Mouse (Mus musculus) midbrain, embryonic 12.5 days (tissue): ENCODE measurements at regions not wholly inside any gene's neighbourhood (a gene's known extent, or its start where the extent isn't known, plus 50 kb on each side); places are given as distances from the start of the nearest gene placed in this dataset.
A peak's percentile ranks its signal among the peaks of the same experiment; 100 is the strongest.
"Not testable (repeated sequence)": the region's sequence is repeated elsewhere in the genome, so short reads cannot be mapped to it uniquely, and the experiment has no call there.

Source experiments
- ATAC-seq: fragments of 200-750 bp; cut with Nextera tagmentation; 2 replicates; pipeline ENCODE4 v1.8.0; 2017; ENCODE audit warnings: low read depth, moderate TSS enrichment, moderate library complexity; ENCODE audit not compliant: low FRiP score
- H3K27ac ChIP-seq: fragments of 300-500 bp; sonication (generic); replicated peaks from 2 replicates; pipeline ENCODE4 v1.5.1; 2016; ENCODE audit warnings: mild to moderate bottlenecking
- H3K27me3 ChIP-seq: fragments of 300-500 bp; sonication (generic); 2 replicates; pipeline ENCODE4 v1.6.1; 2016; ENCODE audit warnings: mild to moderate bottlenecking
- H3K36me3 ChIP-seq: fragments of 300-500 bp; sonication (generic); 2 replicates; pipeline ENCODE4 v1.6.1; 2016
- H3K4me1 ChIP-seq: fragments of 300-500 bp; sonication (generic); 2 replicates; pipeline ENCODE4 v1.6.1; 2016
- H3K4me2 ChIP-seq: fragments of 300-500 bp; sonication (generic); replicated peaks from 2 replicates; pipeline ENCODE4 v1.6.1; 2016; ENCODE audit warnings: mild to moderate bottlenecking, moderate library complexity
- H3K4me3 ChIP-seq: fragments of 300-500 bp; sonication (generic); 2 replicates; pipeline ENCODE4 v1.5.1; 2016; ENCODE audit warnings: mild to moderate bottlenecking
- H3K9ac ChIP-seq: fragments of 300-500 bp; sonication (generic); replicated peaks from 2 replicates; pipeline ENCODE4 v1.6.1; 2016; ENCODE audit warnings: mild to moderate bottlenecking, moderate library complexity
- H3K9me3 ChIP-seq: fragments of 300-500 bp; sonication (generic); 2 replicates; pipeline ENCODE4 v1.6.1; 2016; ENCODE audit warnings: mild to moderate bottlenecking
- WGBS: fragments of 180-500 bp; shearing (Covaris S2); methylation state at CpG from one replicate; pipeline ENCODE4 v1.1.7; 2016; 5-methylcytosine and 5-hydroxymethylcytosine counted together

DNA sequence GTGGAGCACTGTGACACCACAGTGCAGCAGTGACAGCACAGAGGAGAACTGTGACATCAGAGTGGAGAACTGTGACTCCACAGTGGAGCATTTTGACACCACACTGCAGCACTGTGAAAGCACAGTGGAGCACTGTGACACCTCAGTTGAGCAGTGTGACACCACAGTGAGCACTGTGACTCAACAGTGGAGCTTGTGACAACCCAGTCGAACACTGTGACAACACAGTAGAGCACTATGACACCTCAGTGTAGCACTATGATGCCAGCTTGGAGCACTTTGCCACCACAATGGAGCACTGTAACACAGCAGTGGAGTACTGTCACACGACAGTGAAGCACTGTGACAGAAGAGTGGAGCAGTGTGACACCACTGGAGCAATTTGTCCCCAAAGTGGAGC lies 79.7 kb upstream of the Scaf8 start:
- no peaks in the 10 kb centered on the region for H3K27me3 ChIP-seq
- peaks cover 41% of the 10 kb centered on the region for H3K9me3 ChIP-seq
- 64% methylated on average over 2 of the region's 2 CpGs for WGBS
- no peak overlapping the region for H3K4me3 ChIP-seq
- H3K4me2 ChIP-seq: no peak overlapping the region
- H3K4me1 ChIP-seq: no peaks in the 10 kb centered on the region
- no peak overlapping the region for H3K27ac ChIP-seq
- ATAC-seq: no peak
- no peaks in the 10 kb centered on the region for H3K36me3 ChIP-seq
- H3K9ac ChIP-seq: no peak overlapping the region

DNA sequence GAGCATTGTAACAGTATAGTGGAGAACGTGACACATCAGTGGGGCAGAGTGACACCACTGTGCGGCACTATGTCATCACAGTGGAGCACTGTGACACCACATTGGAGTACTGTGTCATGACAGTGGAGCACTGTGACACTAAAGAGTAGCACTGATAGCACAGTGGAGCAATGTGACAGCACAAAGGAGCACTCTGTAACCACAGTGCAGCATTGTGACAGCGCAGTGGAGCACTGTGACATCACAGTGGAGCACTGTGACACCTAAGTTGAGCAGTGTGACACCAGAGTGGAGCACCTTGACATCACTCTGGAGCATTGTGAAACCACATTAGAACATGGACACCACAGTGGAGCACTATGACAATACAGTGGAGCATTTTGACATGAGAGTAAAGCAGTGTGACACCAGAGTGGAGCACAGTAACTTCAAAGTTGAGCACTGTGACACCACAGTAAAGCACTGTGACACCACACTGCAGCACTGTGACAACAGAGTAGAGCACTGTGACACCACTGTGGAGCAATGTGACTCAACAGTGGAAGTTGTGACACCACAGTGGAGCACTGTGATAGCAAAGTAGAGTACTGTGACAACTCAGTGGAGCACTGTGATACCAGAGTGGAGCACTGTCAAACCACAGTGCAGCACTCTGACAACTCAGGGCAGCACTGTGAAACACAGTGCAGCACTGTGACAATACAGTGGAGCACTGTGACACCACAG lies 77.5 kb upstream of the Scaf8 start:
- no peaks in the 10 kb centered on the region for H3K27me3 ChIP-seq
- no peaks in the 10 kb centered on the region for H3K36me3 ChIP-seq
- H3K4me2 ChIP-seq: no peak overlapping the region
- H3K4me3 ChIP-seq: no peak overlapping the region
- ATAC-seq: no peak
- peaks cover 20% of the 10 kb centered on the region for H3K9me3 ChIP-seq
- whole genome bisulfite sequencing: 46% methylated on average over 3 of the region's 3 CpGs
- H3K27ac ChIP-seq: no peak overlapping the region
- H3K4me1 ChIP-seq: no peaks in the 10 kb centered on the region
- H3K9ac ChIP-seq: no peak overlapping the region

DNA sequence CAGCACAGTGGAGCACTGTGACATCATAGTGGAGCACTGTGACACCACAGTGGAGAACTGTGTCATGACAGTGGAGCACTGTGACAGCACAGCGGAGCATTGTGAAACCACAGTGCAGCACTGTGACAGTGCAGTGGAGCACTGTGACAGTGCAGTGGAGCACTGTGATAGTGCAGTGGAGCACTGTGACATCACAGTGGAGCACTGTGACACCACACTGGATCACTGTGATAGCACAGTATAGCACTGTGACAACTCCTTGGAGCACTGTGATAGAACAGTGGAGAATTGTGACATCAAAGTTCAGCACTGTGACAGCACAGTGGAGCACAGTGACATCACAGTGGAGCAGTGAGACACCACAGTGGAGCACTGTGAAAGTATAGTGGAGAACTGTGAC lies 76.7 kb upstream of the Scaf8 start:
- Histone ChIP-seq H3K9ac (no peak overlapping the region), H3K36me3 (no peaks in the 10 kb centered on the region), H3K4me1 (no peaks in the 10 kb centered on the region), H3K9me3 (peaks cover 17% of the 10 kb centered on the region), H3K27me3 (no peaks in the 10 kb centered on the region), H3K27ac (no peak overlapping the region), H3K4me2 (no peak overlapping the region), H3K4me3 (no peak overlapping the region)
- 75% methylated on average over 1 of the region's 1 CpGs for WGBS
- peak; percentile 41; the same call in 1 of the 2 replicates for ATAC-seq

DNA sequence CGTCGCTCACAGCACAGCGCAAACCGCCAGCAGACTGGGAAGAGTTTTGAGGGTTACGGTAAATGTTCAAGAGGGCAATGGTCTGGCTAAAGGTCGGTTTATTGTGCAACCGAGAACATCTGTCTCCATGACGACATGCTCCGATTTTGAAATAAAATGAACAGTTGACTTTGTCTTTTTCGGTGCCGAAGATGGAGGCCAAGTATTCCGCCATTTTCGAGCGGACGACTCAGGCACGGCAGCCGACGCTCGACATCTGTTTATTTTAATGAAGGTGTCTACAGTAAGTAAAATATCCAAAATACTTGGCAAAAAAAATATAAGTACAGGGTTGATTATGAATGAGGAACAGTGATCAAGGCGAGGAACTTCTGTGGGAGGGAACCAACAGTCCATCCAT lies 70.3 kb upstream of the Scaf8 start:
- WGBS: 87% methylated on average over 20 of the region's 20 CpGs

DNA sequence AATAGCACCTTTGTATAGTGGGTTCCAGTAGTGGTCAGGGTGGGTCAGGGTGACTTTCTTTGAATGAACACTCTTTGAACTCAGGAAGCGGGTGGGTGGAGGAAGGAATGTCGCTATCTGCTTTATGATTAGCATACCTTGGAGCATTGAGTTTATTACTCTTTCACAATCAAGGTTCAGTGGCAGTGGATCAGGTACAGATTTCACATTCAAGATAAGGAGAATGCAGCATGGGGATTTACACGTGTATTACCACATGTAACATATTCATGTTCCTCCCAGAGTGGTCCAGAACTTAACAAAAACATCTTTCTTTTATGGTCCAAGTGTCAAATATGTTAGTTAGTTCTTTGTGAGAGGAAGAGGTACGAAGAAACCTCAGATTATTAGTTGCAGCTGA lies 60.9 kb upstream of the Scaf8 start:
- not testable (repeated sequence) for H3K4me2 ChIP-seq, H3K27ac ChIP-seq, H3K36me3 ChIP-seq, H3K9me3 ChIP-seq, ATAC-seq, H3K27me3 ChIP-seq, H3K4me1 ChIP-seq, H3K4me3 ChIP-seq, H3K9ac ChIP-seq
- WGBS: 82% methylated on average over 4 of the region's 4 CpGs

More for the DNA sequence above, 70.3 kb upstream of the Scaf8 start:
- H3K4me2 ChIP-seq, ATAC-seq, H3K9me3 ChIP-seq, H3K27me3 ChIP-seq, H3K4me1 ChIP-seq, H3K27ac ChIP-seq, H3K36me3 ChIP-seq, H3K9ac ChIP-seq, H3K4me3 ChIP-seq: not testable (repeated sequence)

DNA sequence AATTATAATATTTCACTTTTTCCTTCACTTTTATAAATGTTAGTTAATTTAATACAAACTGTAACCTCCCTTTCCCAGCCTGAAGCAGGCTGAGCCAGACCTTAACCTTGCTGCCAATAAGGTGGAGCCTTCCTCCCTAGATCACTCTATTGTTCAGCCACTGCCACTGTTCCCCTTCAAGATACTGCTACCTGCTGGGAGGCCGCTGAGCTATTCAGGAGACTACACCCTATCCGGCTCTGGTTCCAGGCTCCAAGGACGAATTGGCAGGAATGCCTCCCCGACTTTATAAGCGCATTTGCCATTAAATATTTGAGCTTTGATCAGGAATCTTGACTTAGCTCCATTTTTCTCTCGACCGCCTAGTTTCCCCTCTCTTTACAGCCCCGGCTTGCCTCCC lies 59.9 kb upstream of the Scaf8 start:
- not testable (repeated sequence) for ATAC-seq
- 38% methylated on average over 8 of the region's 8 CpGs for WGBS

DNA sequence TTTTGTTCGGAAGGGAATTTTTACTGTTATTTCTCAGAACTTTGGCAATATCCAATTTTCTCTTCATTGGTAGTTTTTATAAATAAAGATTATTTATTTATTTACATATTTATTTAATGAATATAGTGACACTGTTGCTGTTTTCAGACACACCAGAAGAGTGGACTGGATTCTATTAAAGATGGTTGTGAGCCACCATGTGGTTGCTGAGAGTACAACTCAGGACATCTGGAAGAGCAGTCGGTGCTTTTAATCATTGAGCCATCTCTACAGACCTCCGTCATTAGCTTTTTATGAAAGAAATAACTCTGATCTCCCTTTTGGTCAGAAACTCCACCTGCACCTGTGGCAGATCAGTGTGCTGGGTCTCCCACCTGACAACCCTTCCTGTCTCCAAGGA lies 59.4 kb upstream of the Scaf8 start:
- H3K9me3 ChIP-seq, H3K4me2 ChIP-seq, H3K4me1 ChIP-seq, H3K27me3 ChIP-seq, H3K36me3 ChIP-seq, H3K27ac ChIP-seq, ATAC-seq, H3K4me3 ChIP-seq, H3K9ac ChIP-seq: not testable (repeated sequence)
- WGBS: 83% methylated on average over 3 of the region's 3 CpGs

More for the DNA sequence above, 59.9 kb upstream of the Scaf8 start:
- H3K27ac ChIP-seq, H3K9me3 ChIP-seq, H3K4me1 ChIP-seq, H3K27me3 ChIP-seq, H3K4me2 ChIP-seq, H3K9ac ChIP-seq, H3K4me3 ChIP-seq, H3K36me3 ChIP-seq: not testable (repeated sequence)

DNA sequence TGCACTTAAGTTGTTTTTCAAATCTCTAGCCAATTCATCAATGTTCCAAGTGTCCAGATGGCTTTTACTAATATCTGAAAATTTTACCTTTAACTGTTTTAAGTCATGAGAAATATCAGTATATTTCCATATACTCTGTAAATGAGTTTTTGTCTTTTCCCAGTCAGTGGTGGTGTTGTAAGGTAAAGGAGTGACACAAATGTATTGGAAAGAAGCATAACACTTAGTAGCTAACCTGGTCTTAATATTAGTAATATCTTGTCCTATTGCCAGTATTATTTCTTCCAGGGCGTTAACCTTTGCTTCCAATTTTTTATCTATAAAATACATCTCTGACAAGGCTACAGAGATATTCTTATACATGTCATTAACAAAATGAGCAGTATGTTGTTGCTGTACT lies 51.4 kb upstream of the Scaf8 start:
- not testable (repeated sequence) for H3K4me2 ChIP-seq, H3K4me1 ChIP-seq, H3K9ac ChIP-seq, H3K4me3 ChIP-seq, H3K36me3 ChIP-seq, H3K9me3 ChIP-seq, H3K27ac ChIP-seq, ATAC-seq, H3K27me3 ChIP-seq
- 80% methylated on average over 1 of the region's 1 CpGs for WGBS
